Comparison of ENCODE assay signal across 16 mouse cellular contexts in genomic region chr6:109176876-109177275, GRCm38 (mm10).
"Had no signal": no experiment of that assay in that cellular context is flagged by ENCODE, and none has a peak within 500 bp of the region (broad histone marks: within the 10 kb centered on the region; RNA-seq: fewer than 3 reads in every experiment).

No protein-coding gene starts in this region.

- H3K4me1 ChIP-seq: limb, embryonic 13.5 days; midbrain, embryonic 15.5 days; stomach, embryonic 15.5 days had no signal

- H3K27me3 ChIP-seq: limb, embryonic 13.5 days; midbrain, embryonic 15.5 days; neural tube, embryonic 13.5 days; stomach, embryonic 15.5 days had no signal

- H3K9me3 ChIP-seq: limb, embryonic 13.5 days; midbrain, embryonic 15.5 days; neural tube, embryonic 13.5 days; stomach, embryonic 15.5 days had no signal

- DNase-seq: kidney, postnatal 36 days; layer of hippocampus, adult 9-11 months; layer of hippocampus, postnatal 36 days; left cerebral cortex, postnatal 4 days; lung, adult 2 months; lung, postnatal 4 days; right cerebral cortex, postnatal 14 days; thymus, adult 2 months; thymus, postnatal 25 days had no signal

- H3K4me3 ChIP-seq: limb, embryonic 13.5 days; midbrain, embryonic 15.5 days; neural tube, embryonic 13.5 days; stomach, embryonic 15.5 days had no signal

- H3K27ac ChIP-seq: limb, embryonic 13.5 days; liver, embryonic 14.5 days; midbrain, embryonic 15.5 days; neural tube, embryonic 13.5 days; stomach, embryonic 15.5 days had no signal

- H3K9ac ChIP-seq: limb, embryonic 13.5 days; liver, embryonic 14.5 days; midbrain, embryonic 15.5 days; neural tube, embryonic 13.5 days; stomach, embryonic 15.5 days had no signal

- H3K36me3 ChIP-seq: limb, embryonic 13.5 days; midbrain, embryonic 15.5 days; neural tube, embryonic 13.5 days; stomach, embryonic 15.5 days had no signal

- H3K4me2 ChIP-seq: limb, embryonic 13.5 days; midbrain, embryonic 11.5 days; midbrain, embryonic 15.5 days; neural tube, embryonic 13.5 days; stomach, embryonic 15.5 days had no signal

- ATAC-seq: lung, postnatal 0 days; midbrain, embryonic 15.5 days had no signal
